Mouse (Mus musculus): ENCODE results near the gene Trmt1. TPM values are rescaled to one million over a fixed set of nuclear protein-coding genes. Genes with fewer than 3 reads are reported as not detected.

Trmt1 gene
- polyA plus RNA-seq, 1 experiment from 2014 or later: 63.3 TPM

DNA sequence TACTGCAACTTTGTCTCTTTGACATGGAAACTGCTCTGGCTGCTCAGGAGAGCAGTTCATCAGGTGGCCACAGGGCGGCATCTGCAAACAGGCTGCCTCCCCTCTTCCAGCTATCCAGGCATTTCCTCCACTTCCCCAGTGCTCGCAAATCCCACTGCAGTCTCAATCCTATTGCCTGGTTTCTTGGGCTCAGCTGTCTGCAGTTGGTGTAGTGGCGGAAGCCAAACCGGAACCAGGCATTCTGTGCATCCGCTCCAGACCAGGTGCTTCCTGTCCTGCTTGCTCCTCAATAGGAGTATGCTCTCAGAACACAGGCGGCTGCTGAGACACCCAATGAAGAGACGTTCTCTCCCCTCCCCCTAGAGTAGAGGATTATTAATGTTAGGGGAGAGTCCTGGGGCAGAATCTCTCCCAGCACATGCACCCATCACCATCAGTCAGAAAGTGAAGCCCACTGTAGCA lies 13.8 kb downstream of the Trmt1 start:
- peaks cover 13% of the 10 kb centered on the region; the same call in 1 of the 2 replicates for H3K4me1 ChIP-seq
- H3K9me3 ChIP-seq: no peaks in the 10 kb centered on the region
- 0 out of 2 replicates have a peak overlapping the region, but pooled peaks have one; percentile 13 for H3K27ac ChIP-seq
- H3K4me2 ChIP-seq: no peak overlapping the region
- peaks cover 37% of the 10 kb centered on the region for H3K27me3 ChIP-seq (replicated peaks)
- H3K9ac ChIP-seq: no peak overlapping the region
- WGBS: 50% methylated on average over 7 of the region's 7 CpGs
- ATAC-seq (replicated peaks): peak; percentile 31; the same call in 1 of the 2 replicates
- H3K36me3 ChIP-seq (replicated peaks): peaks cover 24% of the 10 kb centered on the region; the same call in 1 of the 2 replicates
- H3K4me3 ChIP-seq: no peak overlapping the region

DNA sequence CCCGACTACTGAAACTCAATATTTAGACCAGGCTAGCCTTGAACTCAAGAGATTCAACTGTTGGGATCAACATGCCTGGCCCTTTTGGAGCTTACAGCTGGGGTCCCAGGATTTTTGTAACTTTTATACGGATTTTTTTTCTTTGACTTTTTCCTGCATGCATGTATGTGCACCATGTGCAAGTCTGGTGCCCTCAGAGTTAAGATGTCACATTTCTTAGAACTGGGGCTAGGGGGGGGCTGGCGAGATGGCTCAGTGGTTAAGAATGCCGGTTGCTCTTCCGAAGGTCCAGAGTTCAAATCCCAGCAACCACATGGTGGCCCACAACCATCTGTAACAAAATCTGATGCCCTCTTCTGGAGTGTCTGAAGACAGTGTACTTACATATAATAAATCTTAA lies 14.4 kb downstream of the Trmt1 start:
- Histone ChIP-seq H3K27me3 (replicated peaks) (peaks cover 43% of the 10 kb centered on the region), H3K4me2 (no peak overlapping the region), H3K36me3 (replicated peaks) (peaks cover 18% of the 10 kb centered on the region; the same call in 1 of the 2 replicates), H3K4me3 (no peak overlapping the region), H3K9ac (no peak overlapping the region), H3K9me3 (no peaks in the 10 kb centered on the region), H3K4me1 (peaks cover 19% of the 10 kb centered on the region), H3K27ac (0 out of 2 replicates have a peak overlapping the region, but pooled peaks have one; percentile 13)
- no peak for ATAC-seq (replicated peaks)
- WGBS: 88% methylated on average over 5 of the region's 5 CpGs

DNA sequence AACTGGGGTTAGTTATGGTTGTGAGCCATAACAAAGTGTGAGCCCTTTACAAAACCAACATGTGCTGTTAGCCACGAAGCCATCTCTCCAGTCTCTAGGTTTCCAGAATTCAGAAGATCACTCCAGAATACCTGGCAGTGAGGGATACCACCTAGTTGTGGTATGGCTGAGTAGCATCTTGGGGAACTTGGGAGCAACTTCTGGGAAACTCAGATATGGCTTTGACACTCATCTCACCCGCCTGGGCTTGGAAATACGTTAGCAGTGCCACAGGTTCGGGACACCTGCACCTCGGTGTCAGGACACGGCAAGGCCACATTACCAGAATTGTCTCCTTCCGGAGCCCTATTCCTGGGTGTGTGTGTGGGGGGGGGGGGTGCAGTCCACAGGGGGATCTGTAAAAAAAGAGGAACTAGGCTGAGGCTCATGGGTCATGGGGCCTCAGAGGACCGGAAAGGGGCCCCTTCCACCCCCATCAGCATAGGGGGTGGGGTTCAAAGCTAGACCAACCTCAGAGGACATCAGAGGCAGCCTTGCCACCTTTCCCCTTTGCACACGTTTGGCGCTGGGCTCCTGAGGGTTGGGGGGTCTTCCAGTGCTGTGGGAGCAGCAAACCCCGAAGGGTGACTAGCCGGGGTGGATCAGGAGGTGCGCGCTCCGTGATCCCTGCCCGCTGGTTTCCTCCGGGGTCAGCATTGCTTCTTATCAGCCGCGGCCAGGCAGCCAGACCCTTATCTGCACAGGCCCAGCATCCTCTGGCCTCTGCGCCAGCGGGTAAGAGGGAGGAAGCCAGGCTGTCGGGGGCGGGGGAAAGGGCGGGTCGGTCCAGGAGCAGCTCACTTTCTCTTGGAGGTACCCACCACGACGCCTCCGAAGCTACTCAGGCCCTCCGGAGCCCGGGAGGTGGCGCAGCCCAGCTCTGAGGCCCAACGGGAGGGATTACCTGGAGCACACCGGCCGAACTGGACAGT lies 15.1 kb downstream of the Trmt1 start, which contains the start of gene Lyl1:
TSS of gene Lyl1 (plus strand) at position 517 of the 971 bp plus-strand sequence.
- Histone ChIP-seq H3K9me3 (no peaks in the 10 kb centered on the region), H3K27ac (0 out of 2 replicates have a peak within 1 kb of the TSS, but pooled peaks have one; percentile 13), H3K4me2 (peak within 1 kb of the TSS; percentile 9; the same call in 1 of the 2 replicates), H3K27me3 (replicated peaks) (peaks cover 45% of the 10 kb centered on the region), H3K4me1 (peaks cover 22% of the 10 kb centered on the region), H3K36me3 (replicated peaks) (peaks cover 15% of the 10 kb centered on the region; the same call in 1 of the 2 replicates), H3K9ac (no peak within 1 kb of the TSS), H3K4me3 (no peak within 1 kb of the TSS)
- ATAC-seq (replicated peaks): no peak
- WGBS: 15% methylated on average over 32 of the region's 34 CpGs

DNA sequence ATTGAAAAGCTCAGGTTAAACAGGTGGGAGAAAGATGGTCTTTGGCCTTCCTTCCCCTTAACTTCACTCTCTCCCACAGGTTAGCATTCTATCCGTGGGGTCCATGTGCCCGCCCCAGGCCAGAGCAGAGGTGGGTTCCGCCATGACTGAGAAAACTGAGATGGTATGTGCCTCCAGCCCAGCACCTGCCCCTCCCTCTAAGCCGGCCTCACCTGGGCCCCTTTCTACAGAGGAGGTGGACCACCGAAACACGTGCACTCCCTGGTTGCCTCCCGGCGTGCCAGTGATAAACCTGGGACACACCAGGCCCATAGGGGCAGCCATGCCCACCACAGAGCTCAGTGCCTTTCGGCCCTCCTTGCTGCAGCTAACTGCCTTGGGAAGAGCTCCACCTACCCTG lies 16.5 kb downstream of the Trmt1 start:
- no peak overlapping the region for H3K27ac ChIP-seq
- 80% methylated on average over 9 of the region's 9 CpGs for WGBS
- no peak overlapping the region for H3K9ac ChIP-seq
- H3K27me3 ChIP-seq (replicated peaks): peaks cover 56% of the 10 kb centered on the region
- H3K4me3 ChIP-seq: no peak overlapping the region
- ATAC-seq (replicated peaks): no peak
- H3K36me3 ChIP-seq (replicated peaks): peaks cover 10% of the 10 kb centered on the region; the same call in 1 of the 2 replicates
- H3K4me1 ChIP-seq: peaks cover 32% of the 10 kb centered on the region
- no peak overlapping the region for H3K4me2 ChIP-seq
- H3K9me3 ChIP-seq: no peaks in the 10 kb centered on the region

DNA sequence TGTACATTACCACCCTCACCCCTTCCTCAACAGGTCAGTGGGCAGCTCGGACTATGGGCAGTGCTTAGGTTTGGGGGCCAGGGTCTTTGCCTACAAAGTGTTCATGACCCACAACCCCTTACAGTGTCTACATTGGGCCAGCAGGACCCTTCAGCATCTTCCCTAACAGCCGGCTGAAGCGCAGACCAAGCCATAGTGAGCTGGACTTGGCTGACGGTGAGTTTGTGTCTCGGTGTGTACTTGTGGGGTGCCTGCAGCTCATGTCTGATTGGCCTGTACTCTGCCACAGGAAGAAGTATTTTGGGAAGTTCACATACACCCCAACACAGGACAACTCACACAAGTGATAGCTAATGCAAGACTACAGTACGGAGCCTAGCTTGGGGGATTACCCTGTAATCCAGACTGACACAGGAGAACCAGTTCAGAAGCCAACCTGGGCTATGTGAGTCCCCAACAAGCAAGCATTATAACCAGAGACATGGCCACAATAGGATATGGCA lies 16.9 kb downstream of the Trmt1 start:
- no peak overlapping the region for H3K4me3 ChIP-seq
- no peak overlapping the region for H3K27ac ChIP-seq
- ATAC-seq (replicated peaks): no peak
- no peak overlapping the region for H3K9ac ChIP-seq
- 85% methylated on average over 6 of the region's 6 CpGs for WGBS
- no peak overlapping the region for H3K4me2 ChIP-seq
- H3K9me3 ChIP-seq: no peaks in the 10 kb centered on the region
- H3K27me3 ChIP-seq (replicated peaks): peaks cover 60% of the 10 kb centered on the region
- H3K4me1 ChIP-seq: peaks cover 37% of the 10 kb centered on the region
- peaks cover 6% of the 10 kb centered on the region; the same call in 1 of the 2 replicates for H3K36me3 ChIP-seq (replicated peaks)

DNA sequence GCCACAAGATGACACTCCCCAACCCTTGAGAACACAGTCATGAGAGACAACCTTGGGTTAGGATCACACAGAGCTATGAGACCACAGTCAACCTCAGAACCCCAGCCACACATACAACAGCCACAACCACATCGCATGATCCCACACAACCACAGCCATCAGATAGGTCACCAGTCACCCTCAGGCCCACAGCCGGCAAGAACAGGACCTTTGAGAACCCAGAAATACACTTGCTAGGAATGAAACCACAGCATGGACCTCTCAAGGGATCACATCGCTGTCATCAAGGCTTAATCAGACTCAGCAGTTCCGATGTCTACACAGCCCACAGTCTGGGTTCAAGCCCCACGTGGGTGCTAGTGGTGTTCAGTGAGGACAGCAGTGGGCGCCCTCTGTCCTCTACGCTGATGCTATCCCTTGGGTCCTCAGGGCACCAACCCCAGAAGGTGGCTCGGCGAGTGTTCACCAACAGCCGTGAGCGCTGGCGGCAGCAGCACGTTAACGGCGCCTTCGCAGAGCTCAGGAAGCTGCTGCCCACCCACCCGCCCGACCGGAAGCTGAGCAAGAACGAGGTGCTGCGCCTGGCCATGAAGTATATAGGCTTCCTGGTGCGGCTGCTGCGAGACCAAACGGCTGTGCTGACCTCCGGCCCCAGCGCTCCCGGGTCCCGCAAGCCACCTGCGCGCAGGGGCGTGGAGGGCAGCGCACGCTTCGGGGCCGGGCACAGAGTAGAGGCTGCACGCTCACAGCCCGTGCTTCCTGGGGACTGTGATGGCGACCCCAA lies 17.6 kb downstream of the Trmt1 start:
- H3K27me3 ChIP-seq (replicated peaks): peaks cover 63% of the 10 kb centered on the region
- 13% methylated on average over 38 of the region's 38 CpGs for WGBS

DNA sequence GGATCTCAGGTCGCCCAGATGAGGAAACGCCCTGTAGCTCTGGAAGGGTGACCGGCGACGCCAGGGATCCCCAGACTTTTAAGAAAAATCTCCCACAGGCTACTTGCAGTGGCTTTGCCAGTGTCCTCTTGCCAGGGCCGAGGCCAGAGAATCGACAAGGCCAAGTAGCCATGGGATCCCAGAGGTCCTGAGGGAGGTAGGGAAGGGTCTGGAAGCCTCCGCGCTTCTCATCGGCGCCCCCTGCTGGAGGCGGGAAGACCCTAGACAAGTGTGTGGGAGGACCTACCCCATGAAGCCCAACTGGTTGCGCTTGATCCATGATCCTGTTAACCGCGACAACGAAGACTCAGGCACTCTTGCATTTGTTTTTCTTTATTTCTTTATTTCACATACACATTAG lies 18.2 kb downstream of the Trmt1 start:
- Histone ChIP-seq H3K9ac (no peak overlapping the region), H3K27ac (no peak overlapping the region), H3K4me2 (peak overlapping the region; percentile 36; the same call in 1 of the 2 replicates), H3K36me3 (replicated peaks) (no peaks in the 10 kb centered on the region; the same call in 1 of the 2 replicates), H3K27me3 (replicated peaks) (peaks cover 68% of the 10 kb centered on the region), H3K4me1 (peaks cover 48% of the 10 kb centered on the region), H3K9me3 (no peaks in the 10 kb centered on the region), H3K4me3 (0 out of 2 replicates have a peak overlapping the region, but pooled peaks have one; percentile 9)
- ATAC-seq (replicated peaks): no peak
- 3% methylated on average over 16 of the region's 16 CpGs for WGBS

More for the DNA sequence above, 17.6 kb downstream of the Trmt1 start:
- Histone ChIP-seq H3K4me2 (peak overlapping the region; percentile 30), H3K9me3 (no peaks in the 10 kb centered on the region), H3K27ac (no peak overlapping the region), H3K36me3 (replicated peaks) (peaks cover 3% of the 10 kb centered on the region; the same call in 1 of the 2 replicates), H3K4me1 (peaks cover 41% of the 10 kb centered on the region), H3K9ac (no peak overlapping the region), H3K4me3 (peak overlapping the region; percentile 9; the same call in 1 of the 2 replicates)
- ATAC-seq (replicated peaks): no peak

DNA sequence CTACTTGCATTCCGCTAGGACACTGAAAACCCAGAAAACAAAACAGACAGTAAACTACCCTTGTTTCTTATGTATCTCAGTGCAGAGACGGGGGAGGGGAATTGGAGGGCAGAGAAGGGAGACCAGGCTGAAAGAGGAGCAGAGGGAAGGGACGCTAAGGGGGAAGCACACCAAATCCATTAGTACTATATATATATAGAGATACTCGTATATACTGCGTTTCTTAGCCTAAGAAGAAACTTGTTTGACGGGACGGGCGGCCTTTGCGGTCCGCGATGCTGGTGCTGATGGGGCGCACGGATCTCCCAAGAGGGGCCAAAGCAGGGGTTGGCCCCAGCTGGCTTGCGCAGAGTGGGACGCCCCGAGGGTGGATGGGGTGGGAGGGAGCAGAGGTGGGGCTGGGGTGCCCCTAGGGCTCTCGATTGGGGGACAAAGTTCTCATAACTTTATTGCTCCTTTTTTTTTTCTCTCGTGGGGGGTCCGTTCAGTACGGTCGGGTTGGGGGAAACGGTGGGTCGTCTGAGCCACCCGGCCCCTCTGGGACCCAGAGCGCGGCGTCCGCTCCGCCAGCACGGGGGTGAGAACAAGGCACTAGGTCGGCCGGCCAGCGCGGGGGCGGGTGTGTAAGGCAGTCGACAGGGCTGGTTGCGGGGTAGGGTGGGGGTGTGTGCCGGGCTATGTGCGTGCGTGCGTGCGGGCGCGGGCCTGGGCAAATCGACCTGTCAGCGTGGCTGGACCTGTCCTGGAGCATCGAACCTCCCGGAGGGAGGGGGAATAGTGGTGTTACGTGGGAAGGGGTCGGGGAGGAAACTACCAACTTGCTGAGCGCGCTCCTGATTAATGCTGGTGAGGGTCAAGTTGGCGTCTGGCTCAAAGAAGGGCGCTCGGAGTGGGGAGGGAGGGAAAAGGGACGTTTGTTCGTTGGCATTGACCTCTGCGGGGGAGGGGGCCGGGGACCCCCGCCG lies 19.0 kb downstream of the Trmt1 start:
- Histone ChIP-seq H3K9ac (no peak overlapping the region), H3K4me1 (peaks cover 55% of the 10 kb centered on the region)

DNA sequence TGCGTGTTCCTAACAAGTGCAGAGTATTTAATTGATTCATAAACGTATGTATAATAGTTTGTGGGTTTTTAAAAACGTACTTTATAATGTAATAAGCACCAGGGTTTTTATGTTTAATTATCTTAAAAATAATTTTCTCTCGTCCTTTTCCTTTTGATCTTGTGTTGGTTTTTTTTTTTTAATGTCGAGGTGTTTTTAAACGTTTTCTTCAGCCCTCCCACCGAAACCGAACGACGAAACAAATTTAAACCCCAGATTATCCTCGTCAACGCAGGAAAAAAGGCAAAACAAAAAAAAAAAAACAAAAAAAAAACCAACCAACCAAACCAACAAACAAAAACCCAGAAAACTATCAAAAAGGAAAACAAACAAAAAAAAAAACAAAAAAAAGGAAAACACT lies 19.9 kb downstream of the Trmt1 start:
- no peak for ATAC-seq (replicated peaks)
- H3K9me3 ChIP-seq: no peaks in the 10 kb centered on the region
- no peak overlapping the region for H3K9ac ChIP-seq
- H3K4me2 ChIP-seq: peak overlapping the region; percentile 36
- H3K4me1 ChIP-seq: peaks cover 58% of the 10 kb centered on the region
- peaks cover 67% of the 10 kb centered on the region for H3K27me3 ChIP-seq (replicated peaks)
- no peaks in the 10 kb centered on the region for H3K36me3 ChIP-seq (replicated peaks)
- peak overlapping the region; percentile 75; the same call in 1 of the 2 replicates for H3K27ac ChIP-seq
- WGBS: 4% methylated on average over 12 of the region's 12 CpGs
- peak overlapping the region; percentile 13 for H3K4me3 ChIP-seq

More for the DNA sequence above, 19.0 kb downstream of the Trmt1 start:
- no peaks in the 10 kb centered on the region for H3K9me3 ChIP-seq
- peak overlapping the region; percentile 13 for H3K4me3 ChIP-seq
- ATAC-seq (replicated peaks): no peak
- H3K27ac ChIP-seq: peak overlapping the region; percentile 61
- H3K27me3 ChIP-seq (replicated peaks): peaks cover 68% of the 10 kb centered on the region
- H3K4me2 ChIP-seq: peak overlapping the region; percentile 36
- under 1% methylated on average over 59 of the region's 61 CpGs for WGBS
- H3K36me3 ChIP-seq (replicated peaks): no peaks in the 10 kb centered on the region

DNA sequence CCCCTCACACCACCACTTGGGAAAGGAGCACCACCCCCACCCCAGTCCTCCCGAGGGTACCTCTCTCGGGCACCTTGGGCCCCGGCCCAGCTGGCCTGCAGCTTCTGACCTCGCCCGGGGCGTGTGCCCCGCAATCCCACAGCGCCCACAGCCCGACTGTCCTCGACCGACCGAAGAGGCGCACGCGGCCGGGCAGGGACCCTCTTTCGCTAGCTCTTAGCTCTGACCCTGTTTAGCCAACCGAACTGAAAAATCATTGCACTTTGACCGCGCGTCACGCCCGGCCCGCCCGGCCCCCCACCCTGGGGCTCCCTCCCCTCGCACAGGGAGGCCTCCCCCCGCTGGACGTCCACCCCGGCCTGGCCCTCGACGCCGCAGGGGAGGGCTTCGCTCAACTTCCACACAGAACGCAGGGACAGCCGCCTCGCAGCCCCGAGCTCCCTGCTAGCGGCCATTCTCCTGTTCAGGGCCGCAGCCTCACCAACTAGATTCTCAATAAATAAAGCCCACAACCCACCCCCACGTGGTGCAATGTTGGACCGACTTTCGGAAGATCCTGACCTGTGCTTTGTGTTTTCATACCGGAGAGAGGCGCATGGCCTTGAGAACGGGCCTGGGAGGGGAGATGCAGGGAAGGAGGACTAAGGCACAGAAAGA lies 20.6 kb downstream of the Trmt1 start:
- Histone ChIP-seq H3K27ac (peak overlapping the region; percentile 75), H3K9me3 (no peaks in the 10 kb centered on the region), H3K27me3 (replicated peaks) (peaks cover 59% of the 10 kb centered on the region), H3K4me1 (peaks cover 61% of the 10 kb centered on the region), H3K4me2 (peak overlapping the region; percentile 27), H3K4me3 (no peak overlapping the region), H3K9ac (no peak overlapping the region), H3K36me3 (replicated peaks) (no peaks in the 10 kb centered on the region)
- ATAC-seq (replicated peaks): no peak
- 6% methylated on average over 41 of the region's 45 CpGs for WGBS
